Mouse (Mus musculus): ENCODE results near the gene Klb. TPM values are rescaled to one million over a fixed set of nuclear protein-coding genes. Genes with fewer than 3 reads are reported as not detected.

Klb gene
- polyA plus RNA-seq, 1 experiment from 2014 or later = 8.7 TPM

DNA sequence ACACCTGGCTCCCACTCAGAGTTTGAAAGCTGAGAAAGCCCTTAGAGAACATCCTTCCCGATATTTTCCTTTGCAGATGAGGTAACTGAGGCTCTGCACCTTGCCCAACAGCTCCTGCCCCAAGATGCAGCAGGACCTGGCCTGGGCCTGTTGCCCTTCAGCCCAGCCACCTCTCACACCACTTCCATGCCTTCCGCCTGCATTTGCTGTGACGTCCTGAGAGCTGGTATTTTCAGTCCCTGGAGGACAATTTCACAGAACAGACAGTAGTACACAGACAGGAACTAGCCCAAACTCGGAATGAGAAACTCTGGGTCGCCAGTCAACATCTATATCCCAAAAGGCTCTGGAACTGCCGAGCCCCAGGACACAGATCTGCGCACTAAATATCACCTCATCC lies 26.6 kb downstream of the Klb start:
- no peak for DNase-seq
- Histone ChIP-seq H3K27me3 (no peaks in the 10 kb centered on the region), H3K4me3 (replicated peaks) (no peak overlapping the region), H3K9ac (no peak overlapping the region), H3K27ac (no peak overlapping the region), H3K9me3 (replicated peaks) (no peaks in the 10 kb centered on the region), H3K36me3 (0 out of 2 replicates have a peak, but pooled peaks cover 7% of the 10 kb centered on the region), H3K4me1 (replicated peaks) (0 out of 2 replicates have a peak, but pooled peaks cover 4% of the 10 kb centered on the region), H3K4me2 (no peak overlapping the region)
- no peak for ATAC-seq (ENCODE audit: low read depth)
- WGBS (ENCODE audit: insufficient replicate concordance) = 71% methylated on average over 7 of the region's 7 CpGs

DNA sequence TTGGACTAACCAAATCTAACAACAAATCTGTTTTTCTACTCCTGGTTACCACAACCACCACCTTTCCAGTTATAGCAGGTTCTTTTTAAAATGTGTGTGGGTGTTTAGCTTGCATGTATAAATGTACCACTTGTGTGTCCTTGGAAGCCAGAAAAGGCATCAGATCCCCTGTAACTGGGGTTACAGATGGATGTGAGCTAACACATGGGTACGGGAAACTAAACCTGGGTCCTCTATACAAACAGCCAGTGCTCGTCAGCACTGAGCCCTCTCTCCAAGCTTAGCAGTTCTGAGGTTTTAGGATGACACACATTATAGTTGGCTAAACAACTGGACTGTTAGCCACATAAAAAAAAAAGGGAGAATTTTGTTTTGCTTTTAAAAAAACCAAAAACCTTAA lies 37.6 kb downstream of the Klb start:
- Histone ChIP-seq H3K9ac (no peak overlapping the region), H3K36me3 (peaks cover 36% of the 10 kb centered on the region), H3K27me3 (no peaks in the 10 kb centered on the region), H3K27ac (no peak overlapping the region), H3K4me3 (replicated peaks) (no peak overlapping the region), H3K4me2 (no peak overlapping the region), H3K4me1 (replicated peaks) (peaks cover 33% of the 10 kb centered on the region), H3K9me3 (replicated peaks) (no peaks in the 10 kb centered on the region)
- WGBS (ENCODE audit: insufficient replicate concordance) = 56% methylated on average over 2 of the region's 2 CpGs
- no peak for ATAC-seq (ENCODE audit: low read depth)
- no peak for DNase-seq

DNA sequence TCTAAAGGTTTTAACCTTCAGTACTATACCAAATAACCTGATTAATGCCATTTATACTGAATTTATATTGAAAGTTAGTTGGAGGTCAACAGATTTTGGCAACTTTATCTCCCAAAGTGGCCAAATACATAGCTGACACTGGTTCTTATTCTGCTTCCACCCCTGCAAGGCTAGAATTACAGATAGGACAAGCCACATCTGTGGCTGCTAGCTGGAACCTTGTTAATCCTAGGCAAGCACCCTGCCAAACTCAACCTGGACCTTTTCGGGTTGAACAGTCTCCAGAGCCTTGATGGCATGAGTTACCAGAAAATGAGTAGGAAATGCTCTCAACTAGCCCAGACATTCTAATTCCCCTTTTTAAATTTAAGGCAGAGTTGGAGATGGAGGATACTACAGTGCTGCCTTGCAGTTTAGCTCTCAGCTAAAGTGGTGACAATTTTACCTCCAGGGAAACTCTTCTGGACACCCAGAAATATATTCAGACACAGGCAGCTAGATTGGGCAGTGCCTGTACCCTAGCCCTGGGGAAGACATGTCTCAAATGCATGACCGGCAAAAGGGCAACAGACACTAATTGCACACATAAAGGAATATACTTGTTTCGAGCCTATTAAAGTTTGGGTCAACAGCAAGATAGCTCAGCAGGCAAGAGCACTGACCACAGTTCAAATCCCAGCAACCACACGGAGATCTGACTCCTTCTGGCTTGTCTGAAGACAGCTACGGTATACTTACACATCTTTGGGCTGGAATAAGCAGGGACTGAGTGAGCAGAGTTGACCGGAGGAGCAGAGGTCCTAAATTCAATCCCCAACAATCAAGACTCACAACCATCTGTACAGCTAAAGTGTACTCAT lies 39.1 kb downstream of the Klb start:
- Histone ChIP-seq H3K36me3 (peaks cover 36% of the 10 kb centered on the region), H3K27ac (no peak overlapping the region; the same call in 1 of the 2 replicates), H3K4me3 (replicated peaks) (no peak overlapping the region), H3K27me3 (no peaks in the 10 kb centered on the region), H3K9ac (no peak overlapping the region), H3K9me3 (replicated peaks) (no peaks in the 10 kb centered on the region), H3K4me1 (replicated peaks) (peaks cover 35% of the 10 kb centered on the region), H3K4me2 (no peak overlapping the region)
- no peak for ATAC-seq (ENCODE audit: low read depth)
- DNase-seq = no peak
- WGBS (ENCODE audit: insufficient replicate concordance) = 70% methylated on average over 6 of the region's 6 CpGs

DNA sequence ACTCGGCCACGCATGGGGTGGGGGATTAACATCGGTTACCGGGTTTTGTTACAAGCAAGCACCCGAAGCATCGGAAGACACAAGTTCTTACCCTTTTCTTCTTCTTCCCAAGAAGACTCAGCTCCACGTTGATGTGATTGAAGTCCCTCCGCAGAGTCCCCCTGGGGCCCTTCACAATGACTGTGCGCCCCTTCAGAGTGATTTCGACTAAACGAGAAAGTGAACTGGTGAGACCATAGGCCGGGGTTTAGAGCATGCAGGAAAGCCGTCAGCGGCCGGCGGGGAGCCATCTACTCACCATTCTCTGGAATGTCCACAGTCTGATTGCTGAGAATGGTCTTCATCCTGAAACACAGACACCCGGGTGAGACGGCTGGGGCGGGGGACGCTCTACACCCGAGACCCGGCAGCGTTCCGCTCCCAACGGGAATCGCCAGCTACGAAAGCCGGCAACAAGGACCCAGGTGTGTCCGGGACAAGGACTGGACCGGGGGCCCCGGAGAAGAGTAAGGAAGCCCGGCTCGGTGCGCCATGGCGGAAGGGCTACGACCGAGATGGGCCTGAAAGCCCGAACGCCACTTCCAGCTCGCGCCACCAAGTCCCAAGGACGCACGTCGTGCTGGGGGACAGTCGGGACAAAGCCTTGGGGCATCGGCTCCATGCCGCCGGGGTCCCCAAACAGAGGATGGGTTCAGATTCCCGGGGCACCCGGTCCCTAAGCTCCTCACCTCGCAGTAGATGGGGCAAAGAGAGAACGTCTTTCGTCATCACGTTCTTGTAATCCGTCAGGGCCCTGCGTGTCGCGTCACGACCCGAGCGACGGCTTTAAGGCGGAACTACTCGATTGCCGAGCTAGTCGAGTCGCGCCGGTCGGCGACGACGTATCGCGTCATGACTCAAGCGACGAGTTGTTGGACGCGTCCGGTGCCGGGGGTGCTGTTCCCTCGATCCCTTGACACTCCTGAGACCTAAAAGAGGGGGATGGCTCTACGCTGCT lies 42.8 kb downstream of the Klb start, which contains the start of the genes Rpl9 and Lias:
Gene Rpl9 (minus strand): TSS at position 797 of the 997 bp plus-strand sequence.
Gene Lias (plus strand): TSS at position 850 of the 997 bp plus-strand sequence.
- Histone ChIP-seq H3K9ac (peak within 1 kb of the TSS; percentile 99), H3K4me3 (replicated peaks) (peak within 1 kb of the TSS; percentile 90), H3K27me3 (no peaks in the 10 kb centered on the region), H3K4me2 (peak within 1 kb of the TSS; percentile 82), H3K9me3 (replicated peaks) (no peaks in the 10 kb centered on the region), H3K36me3 (peaks cover 48% of the 10 kb centered on the region), H3K4me1 (replicated peaks) (peaks cover 44% of the 10 kb centered on the region), H3K27ac (peak within 1 kb of the TSS; percentile 88)
- DNase-seq = peak; percentile 96
- peak; percentile 92 for ATAC-seq (ENCODE audit: low read depth)
- WGBS (ENCODE audit: insufficient replicate concordance) = under 1% methylated on average over 83 of the region's 83 CpGs

DNA sequence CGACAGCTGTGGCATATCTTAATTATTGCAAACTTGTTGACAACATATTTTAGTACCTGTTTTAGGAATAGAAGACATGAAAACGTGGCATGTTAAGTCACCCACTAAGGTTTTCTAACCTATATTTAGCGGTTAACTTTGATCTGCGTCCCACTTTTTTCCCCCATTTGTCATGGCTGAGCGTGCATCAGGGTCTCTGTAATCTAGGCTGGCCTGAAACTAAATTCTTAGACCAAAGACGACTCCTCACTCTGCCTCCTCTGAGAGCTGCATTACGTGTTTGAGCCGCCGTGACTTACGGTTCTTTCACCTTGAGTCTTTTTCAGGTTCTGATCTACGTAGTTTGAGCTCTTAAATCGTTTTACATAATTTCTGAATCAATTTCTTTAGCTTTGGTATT lies 43.6 kb downstream of the Klb start:
- peak; percentile 22; the same call in 1 of the 2 replicates for ATAC-seq (ENCODE audit: low read depth)
- H3K4me3 ChIP-seq (replicated peaks) = peak overlapping the region; percentile 90
- peak overlapping the region; percentile 72 for H3K27ac ChIP-seq
- DNase-seq = peak; percentile 12
- H3K4me1 ChIP-seq (replicated peaks) = peaks cover 44% of the 10 kb centered on the region
- H3K9ac ChIP-seq = peak overlapping the region; percentile 81
- H3K4me2 ChIP-seq = peak overlapping the region; percentile 78
- H3K27me3 ChIP-seq = no peaks in the 10 kb centered on the region
- no peaks in the 10 kb centered on the region for H3K9me3 ChIP-seq (replicated peaks)
- peaks cover 55% of the 10 kb centered on the region for H3K36me3 ChIP-seq
- WGBS (ENCODE audit: insufficient replicate concordance) = 3% methylated on average over 12 of the region's 12 CpGs

DNA sequence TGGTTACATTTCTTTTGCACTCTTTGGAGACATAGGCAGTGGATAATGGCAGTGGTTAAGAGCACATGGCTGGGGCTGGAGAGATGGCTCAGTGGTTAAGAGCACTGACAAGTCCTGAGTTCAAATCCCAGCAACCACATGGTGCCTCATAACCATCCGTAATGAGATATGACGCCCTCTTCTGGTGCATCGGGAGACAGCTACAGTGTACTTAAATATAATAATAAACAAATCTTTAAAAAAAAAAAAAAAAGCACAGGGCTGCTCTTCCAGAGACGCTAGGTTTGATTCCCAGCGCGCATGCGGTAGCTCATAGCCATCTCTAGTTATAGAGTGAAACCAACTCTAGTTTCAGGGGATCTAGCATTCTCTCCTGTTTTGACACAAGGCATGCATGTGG lies 46.3 kb downstream of the Klb start:
- H3K27ac ChIP-seq = no peak overlapping the region
- no peak overlapping the region for H3K4me3 ChIP-seq (replicated peaks)
- DNase-seq (no peak), ATAC-seq (ENCODE audit: low read depth) (no peak)
- peaks cover 54% of the 10 kb centered on the region for H3K36me3 ChIP-seq
- no peaks in the 10 kb centered on the region for H3K9me3 ChIP-seq (replicated peaks)
- no peak overlapping the region for H3K4me2 ChIP-seq
- no peak overlapping the region for H3K9ac ChIP-seq
- no peaks in the 10 kb centered on the region for H3K27me3 ChIP-seq
- H3K4me1 ChIP-seq (replicated peaks) = peaks cover 21% of the 10 kb centered on the region
- WGBS (ENCODE audit: insufficient replicate concordance) = 83% methylated on average over 7 of the region's 7 CpGs

DNA sequence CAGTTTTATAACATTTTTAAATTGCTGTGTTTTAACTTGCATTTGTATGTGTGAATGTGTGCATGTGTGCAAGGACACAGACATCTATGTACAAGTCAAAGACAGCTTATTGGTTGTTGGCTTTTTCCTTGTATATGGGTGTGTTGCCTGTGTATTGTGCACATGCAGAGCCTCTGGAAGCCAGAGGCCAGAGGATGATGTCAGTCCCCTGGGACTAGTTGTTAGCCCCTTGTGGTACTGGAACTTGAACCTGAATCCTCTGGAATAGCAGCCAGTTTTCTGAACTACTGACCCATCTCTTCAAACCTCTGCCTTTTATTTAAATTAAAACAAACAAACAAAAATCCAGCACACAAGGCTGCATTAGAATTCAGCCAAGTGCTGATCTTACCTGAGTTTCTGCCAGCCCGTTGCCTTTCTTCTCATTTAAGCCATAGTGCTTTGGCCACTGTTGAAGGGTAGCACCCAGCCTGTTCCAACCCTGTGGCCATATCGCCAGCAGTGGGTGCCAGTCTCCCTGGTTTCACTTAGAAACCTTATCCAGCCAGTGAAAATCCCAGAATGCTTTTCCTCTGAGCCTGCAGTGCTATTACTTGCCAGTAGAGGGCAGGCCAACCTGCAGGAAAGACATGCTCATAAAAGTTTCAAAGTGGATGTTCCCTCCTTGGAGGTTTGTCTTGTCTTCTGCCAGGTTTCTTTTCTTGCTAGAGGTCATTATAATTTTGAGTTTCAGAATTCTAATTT lies 53.3 kb downstream of the Klb start:
- Histone ChIP-seq H3K9ac (no peak overlapping the region), H3K4me1 (replicated peaks) (peaks cover 5% of the 10 kb centered on the region; the same call in 1 of the 2 replicates), H3K27ac (no peak overlapping the region), H3K36me3 (peaks cover 85% of the 10 kb centered on the region), H3K9me3 (replicated peaks) (no peaks in the 10 kb centered on the region), H3K4me2 (no peak overlapping the region), H3K27me3 (no peaks in the 10 kb centered on the region), H3K4me3 (replicated peaks) (no peak overlapping the region)
- ATAC-seq (ENCODE audit: low read depth) = peak; percentile 75
- WGBS (ENCODE audit: insufficient replicate concordance) = 35% methylated on average over 2 of the region's 2 CpGs
- DNase-seq = peak; percentile 70

DNA sequence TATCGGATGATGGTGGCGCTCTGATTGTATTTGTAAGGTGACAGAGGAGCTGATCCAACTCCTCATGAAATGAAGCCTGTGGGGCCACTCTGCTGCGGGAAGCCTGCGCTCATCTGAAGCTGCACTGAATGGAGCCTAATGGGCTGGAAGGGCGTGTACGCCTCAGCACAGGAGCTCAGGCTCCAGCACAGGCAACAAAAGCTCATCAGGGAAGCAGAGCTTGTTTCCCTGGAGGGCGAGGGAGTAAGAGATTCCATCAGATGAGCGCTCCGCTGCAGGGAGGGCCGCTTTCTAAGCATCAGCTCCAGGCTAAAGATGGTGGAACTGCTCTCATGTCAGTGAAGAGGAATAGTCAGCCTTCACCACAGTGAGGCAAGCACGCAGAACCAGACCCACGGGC lies 59.9 kb downstream of the Klb start:
- no peak overlapping the region for H3K4me2 ChIP-seq
- H3K27me3 ChIP-seq = no peaks in the 10 kb centered on the region
- H3K36me3 ChIP-seq = peaks cover 62% of the 10 kb centered on the region
- no peaks in the 10 kb centered on the region for H3K9me3 ChIP-seq (replicated peaks)
- DNase-seq = no peak
- no peak overlapping the region for H3K27ac ChIP-seq
- 82% methylated on average over 12 of the region's 12 CpGs for WGBS (ENCODE audit: insufficient replicate concordance)
- no peak overlapping the region for H3K4me3 ChIP-seq (replicated peaks)
- H3K4me1 ChIP-seq (replicated peaks) = no peaks in the 10 kb centered on the region
- H3K9ac ChIP-seq = no peak overlapping the region
- ATAC-seq (ENCODE audit: low read depth) = no peak

DNA sequence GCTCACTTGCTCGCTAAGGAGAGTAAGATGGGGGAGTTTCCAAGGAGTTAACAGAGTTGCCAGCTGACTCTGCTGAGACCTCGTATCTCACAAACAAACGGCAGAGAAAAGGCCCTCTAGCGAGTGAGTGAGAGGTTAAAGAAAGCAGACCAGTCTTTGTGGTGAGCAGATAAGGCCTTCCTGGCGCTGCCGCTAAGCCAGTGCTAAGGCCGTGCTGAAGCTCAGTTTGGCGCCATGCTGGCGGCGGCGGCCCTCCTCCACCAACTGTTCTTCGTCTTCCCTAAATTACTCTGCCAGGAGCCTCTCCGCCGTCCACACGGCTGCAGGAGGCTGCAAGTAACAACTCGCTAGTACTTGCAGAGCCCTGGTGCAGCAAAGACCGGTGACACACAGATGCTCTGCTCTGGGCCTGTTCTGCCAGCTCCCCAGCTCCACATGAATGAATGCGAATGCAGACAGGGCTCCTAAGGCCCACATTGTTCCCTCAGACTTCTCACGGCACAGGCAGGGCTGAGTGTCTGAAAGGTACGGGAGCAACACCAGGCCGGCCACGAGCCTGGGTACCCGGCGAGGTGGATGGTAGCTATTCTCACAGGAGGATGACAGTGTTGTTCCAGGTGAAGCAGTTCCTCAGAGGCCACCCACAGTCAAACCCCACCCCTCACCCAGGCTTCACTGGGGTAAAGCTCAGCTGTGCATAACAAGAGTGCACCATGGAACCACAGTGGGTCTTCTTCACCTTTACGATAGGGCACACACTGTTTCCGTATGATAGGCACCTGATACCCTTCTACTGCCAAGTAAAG lies 67.7 kb downstream of the Klb start:
- H3K9ac ChIP-seq = peak overlapping the region; percentile 68
- WGBS (ENCODE audit: insufficient replicate concordance) = 29% methylated on average over 26 of the region's 26 CpGs
- peaks cover 10% of the 10 kb centered on the region; the same call in 1 of the 2 replicates for H3K36me3 ChIP-seq
- peak overlapping the region; percentile 34 for H3K4me3 ChIP-seq (replicated peaks)
- ATAC-seq (ENCODE audit: low read depth) (peak; percentile 98), DNase-seq (peak; percentile 72)
- H3K27me3 ChIP-seq = no peaks in the 10 kb centered on the region
- H3K27ac ChIP-seq = peak overlapping the region; percentile 82
- H3K4me2 ChIP-seq = peak overlapping the region; percentile 59
- peaks cover 28% of the 10 kb centered on the region for H3K4me1 ChIP-seq (replicated peaks)
- no peaks in the 10 kb centered on the region for H3K9me3 ChIP-seq (replicated peaks)

DNA sequence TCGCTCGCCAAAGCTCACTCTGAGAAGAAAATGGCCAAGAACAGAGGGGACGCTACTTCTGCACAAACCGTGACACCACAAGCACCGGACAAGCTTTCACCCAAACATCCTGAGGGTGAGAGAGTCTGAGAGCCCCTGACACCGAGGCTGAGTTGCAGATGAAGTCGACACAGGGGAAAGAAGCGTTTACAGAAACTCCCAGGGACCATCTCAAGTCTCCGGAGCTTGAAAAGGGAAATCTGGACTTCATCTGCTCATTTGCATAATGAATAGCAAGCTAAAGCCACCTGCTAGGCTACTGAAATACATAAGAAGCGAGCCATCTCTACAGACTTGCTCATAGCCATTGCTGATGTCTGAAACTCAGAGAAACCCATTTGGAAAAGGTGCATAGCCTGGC lies 71.0 kb downstream of the Klb start:
- Histone ChIP-seq H3K9me3 (replicated peaks) (no peaks in the 10 kb centered on the region), H3K4me3 (replicated peaks) (no peak overlapping the region), H3K4me1 (replicated peaks) (peaks cover 37% of the 10 kb centered on the region), H3K4me2 (no peak overlapping the region), H3K27me3 (no peaks in the 10 kb centered on the region), H3K36me3 (peaks cover 6% of the 10 kb centered on the region), H3K27ac (no peak overlapping the region), H3K9ac (no peak overlapping the region)
- DNase-seq (no peak), ATAC-seq (ENCODE audit: low read depth) (no peak)
- WGBS (ENCODE audit: insufficient replicate concordance) = 79% methylated on average over 10 of the region's 10 CpGs
